Mouse (Mus musculus) bone marrow macrophage, adult 2 months (primary cell): ENCODE measurements around the gene Pde6h.

Experiments
- CTCF ChIP-seq: IDR thresholded peaks from 2 replicates; pipeline ENCODE4 v1.5.1; 2012; ENCODE audit warnings: low read depth, mild to moderate bottlenecking, low read length, moderate library complexity
- POLR2A ChIP-seq: IDR thresholded peaks from 2 replicates; pipeline ENCODE4 v1.6.1; 2012; ENCODE audit warnings: mild to moderate bottlenecking, low read depth, low read length, borderline replicate concordance

DNA sequence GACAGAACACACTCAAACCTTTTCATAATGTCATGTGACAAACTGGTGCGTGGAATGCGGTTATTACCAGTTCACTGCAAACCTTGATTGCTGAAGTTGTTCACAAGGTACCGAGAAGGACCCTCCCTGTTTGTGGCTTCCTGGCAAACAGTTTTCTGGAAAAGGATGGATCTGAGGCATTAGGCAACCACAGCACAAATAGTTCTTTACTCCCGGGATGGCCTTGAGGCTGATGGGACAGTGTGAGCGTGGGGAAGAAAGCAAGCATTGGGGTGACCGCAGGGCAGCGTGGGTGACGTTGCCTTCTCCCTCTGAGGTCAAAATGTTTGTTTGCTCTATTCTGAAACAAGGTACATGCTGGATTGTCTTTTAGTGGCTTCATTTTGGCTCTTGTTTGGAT lies 31.1 kb downstream of the Pde6h start:
- TF ChIP-seq POLR2A: no peak
- TF ChIP-seq CTCF: no peak
